Mouse (Mus musculus): ENCODE measurements around the gene Cuta.

DNA sequence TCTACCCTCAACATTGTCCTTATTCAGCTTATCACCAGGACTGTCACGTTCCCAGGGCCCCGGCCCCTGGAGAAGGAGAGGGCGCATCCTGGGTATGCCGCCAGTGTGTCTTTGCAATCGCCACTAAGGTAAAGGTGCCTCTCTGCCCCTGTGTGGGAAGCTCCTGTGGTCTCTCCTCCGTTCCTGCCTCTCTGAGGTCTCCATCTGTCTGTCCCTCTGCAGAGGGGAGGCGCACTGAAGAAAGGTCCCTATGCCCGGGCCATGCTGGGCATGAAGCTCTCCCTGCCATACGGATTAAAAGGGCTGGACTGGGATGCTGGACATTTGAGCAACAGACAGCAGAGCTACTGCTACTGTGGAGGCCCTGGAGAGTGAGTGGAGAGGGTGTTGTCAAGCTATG, 4.3 kb downstream of the Cuta start:
- no peak for TF ChIP-seq POLR2A (IDR thresholded peaks at IDR 0.05; ENCODE audit: control insufficient read depth, extremely low read depth, insufficient read depth, low read length, poor library complexity)
- no peak for TF ChIP-seq CTCF (IDR thresholded peaks at IDR 0.05; ENCODE audit: borderline replicate concordance, control insufficient read depth, extremely low read depth, insufficient read depth, low read length, poor library complexity)

Data from thymus, adult 2 months (tissue).